Mouse (Mus musculus): ENCODE results near the gene 2410004B18Rik. TPM values are rescaled to one million over a fixed set of nuclear protein-coding genes. Genes with fewer than 3 reads are reported as not detected.

2410004B18Rik gene
- polyA plus RNA-seq, 1 experiment = not detected

- Histone ChIP-seq H3K4me1 (ENCODE audit: control insufficient read depth, insufficient read depth, low read length) (peaks cover 8% of the 10 kb centered on the region), H3K4me3 (ENCODE audit: insufficient read depth, low read depth, low read length) (no peak overlapping the region), H3K27ac (ENCODE audit: insufficient read depth, low read depth, low read length) (no peak overlapping the region)
- WGBS = 59% methylated on average over 7 of the region's 7 CpGs
- TF ChIP-seq CTCF (IDR thresholded peaks at IDR 0.05; ENCODE audit: insufficient read depth, low read depth, low read length) (no peak), POLR2A (IDR thresholded peaks at IDR 0.05; ENCODE audit: insufficient read depth, low read depth, low read length) (no peak)
These were observed 37.2 kb downstream of the 2410004B18Rik start for GRCm38 (mm10) chr3:145974986-145975385.

- Histone ChIP-seq H3K4me1 (ENCODE audit: control insufficient read depth, insufficient read depth, low read length) (0 out of 2 replicates have a peak, but pooled peaks cover 7% of the 10 kb centered on the region), H3K4me3 (ENCODE audit: insufficient read depth, low read depth, low read length) (no peak overlapping the region), H3K27ac (ENCODE audit: insufficient read depth, low read depth, low read length) (no peak overlapping the region)
- 86% methylated on average over 7 of the region's 7 CpGs for WGBS
- TF ChIP-seq CTCF (IDR thresholded peaks at IDR 0.05; ENCODE audit: insufficient read depth, low read depth, low read length) (no peak), POLR2A (IDR thresholded peaks at IDR 0.05; ENCODE audit: insufficient read depth, low read depth, low read length) (no peak)
These were observed 47.6 kb downstream of the 2410004B18Rik start for GRCm38 (mm10) chr3:145985333-145985925.

GRCm38 (mm10) chr3:145986317-145987001, 48.6 kb downstream of the 2410004B18Rik start:
- Histone ChIP-seq H3K4me1 (ENCODE audit: control insufficient read depth, insufficient read depth, low read length) (peaks cover 11% of the 10 kb centered on the region; the same call in 1 of the 2 replicates), H3K27ac (ENCODE audit: insufficient read depth, low read depth, low read length) (no peak overlapping the region), H3K4me3 (ENCODE audit: insufficient read depth, low read depth, low read length) (no peak overlapping the region)
- 65% methylated on average over 6 of the region's 6 CpGs for WGBS
- TF ChIP-seq POLR2A (IDR thresholded peaks at IDR 0.05; ENCODE audit: insufficient read depth, low read depth, low read length) = no peak
- TF ChIP-seq CTCF (IDR thresholded peaks at IDR 0.05; ENCODE audit: insufficient read depth, low read depth, low read length) = no peak

GRCm38 (mm10) chr3:145987268-145987969, 49.6 kb downstream of the 2410004B18Rik start, which contains the start of gene Syde2:
Gene Syde2 (plus strand): TSS chr3:145987870.
- peak within 1 kb of the TSS; percentile 36; the same call in 1 of the 2 replicates for H3K27ac ChIP-seq (ENCODE audit: insufficient read depth, low read depth, low read length)

GRCm38 (mm10) chr3:145987970-145988683, 50.3 kb downstream of the 2410004B18Rik start:
- Histone ChIP-seq H3K27ac (ENCODE audit: insufficient read depth, low read depth, low read length) (peak overlapping the region; percentile 36; the same call in 1 of the 2 replicates), H3K4me3 (ENCODE audit: insufficient read depth, low read depth, low read length) (peak overlapping the region; percentile 87), H3K4me1 (ENCODE audit: control insufficient read depth, insufficient read depth, low read length) (peaks cover 15% of the 10 kb centered on the region; the same call in 1 of the 2 replicates)
- under 1% methylated on average over 101 of the region's 101 CpGs for WGBS
- 0 out of 2 replicates have a peak, but pooled peaks have one; percentile 33 for TF ChIP-seq POLR2A (IDR thresholded peaks at IDR 0.05; ENCODE audit: insufficient read depth, low read depth, low read length)
- TF ChIP-seq CTCF (IDR thresholded peaks at IDR 0.05; ENCODE audit: insufficient read depth, low read depth, low read length) = no peak

More at GRCm38 (mm10) chr3:145987268-145987969, 49.6 kb downstream of the 2410004B18Rik start, which contains the start of gene Syde2:
- TF ChIP-seq CTCF (IDR thresholded peaks at IDR 0.05; ENCODE audit: insufficient read depth, low read depth, low read length) = no peak
- TF ChIP-seq POLR2A (IDR thresholded peaks at IDR 0.05; ENCODE audit: insufficient read depth, low read depth, low read length) = no peak
- peak within 1 kb of the TSS; percentile 87 for H3K4me3 ChIP-seq (ENCODE audit: insufficient read depth, low read depth, low read length)
- 1% methylated on average over 65 of the region's 65 CpGs for WGBS
- peaks cover 11% of the 10 kb centered on the region; the same call in 1 of the 2 replicates for H3K4me1 ChIP-seq (ENCODE audit: control insufficient read depth, insufficient read depth, low read length)

- H3K4me1 ChIP-seq (ENCODE audit: control insufficient read depth, insufficient read depth, low read length) = peaks cover 15% of the 10 kb centered on the region; the same call in 1 of the 2 replicates
- no peak overlapping the region for H3K27ac ChIP-seq (ENCODE audit: insufficient read depth, low read depth, low read length)
- peak overlapping the region; percentile 87 for H3K4me3 ChIP-seq (ENCODE audit: insufficient read depth, low read depth, low read length)
- 3% methylated on average over 45 of the region's 45 CpGs for WGBS
- no peak for TF ChIP-seq POLR2A (IDR thresholded peaks at IDR 0.05; ENCODE audit: insufficient read depth, low read depth, low read length)
These were observed 51.1 kb downstream of the 2410004B18Rik start for GRCm38 (mm10) chr3:145988684-145989575.

GRCm38 (mm10) chr3:145989576-145990081, 51.8 kb downstream of the 2410004B18Rik start:
- Histone ChIP-seq H3K27ac (ENCODE audit: insufficient read depth, low read depth, low read length) (no peak overlapping the region), H3K4me1 (ENCODE audit: control insufficient read depth, insufficient read depth, low read length) (peaks cover 15% of the 10 kb centered on the region; the same call in 1 of the 2 replicates), H3K4me3 (ENCODE audit: insufficient read depth, low read depth, low read length) (peak overlapping the region; percentile 37)
- TF ChIP-seq POLR2A (IDR thresholded peaks at IDR 0.05; ENCODE audit: insufficient read depth, low read depth, low read length) = no peak
- TF ChIP-seq CTCF (IDR thresholded peaks at IDR 0.05; ENCODE audit: insufficient read depth, low read depth, low read length) = no peak
- WGBS = 24% methylated on average over 11 of the region's 11 CpGs
